8 mouse cellular contexts compared by ENCODE assay signal in genomic region chr10:111600251-111600620, GRCm38 (mm10).
DNase-seq lines count a peak whose midpoint lies in the region; ATAC-seq and TF ChIP-seq lines count a peak whose summit lies in the region.

No protein-coding gene starts in this region.

- peak; percentile 66 to 86 for DNase-seq in adrenal gland, adult (ENCODE audit: inconsistent age in 2 of 2, low spot score in 1 of 2)
- DNase-seq in adrenal gland, adult 8-10 months: no peak
- DNase-seq in kidney, postnatal 36 days: no peak
- no peak for DNase-seq in spleen, adult 18-20 months
- no peak for DNase-seq in layer of hippocampus, adult 9-10 months (ENCODE audit: low spot score)

- H3K36me3 ChIP-seq in kidney, embryonic 16.5 days (ENCODE audit: insufficient read depth, low read length): no peaks in the 10 kb centered on the region
- H3K36me3 ChIP-seq in limb, embryonic 15.5 days: no peaks in the 10 kb centered on the region

- WGBS in kidney, embryonic 16.5 days: 39% methylated on average over 2 of the region's 2 CpGs
- 25% methylated on average over 2 of the region's 2 CpGs for WGBS in limb, embryonic 15.5 days

- peaks cover 37% of the 10 kb centered on the region for H3K4me1 ChIP-seq in kidney, embryonic 16.5 days (ENCODE audit: insufficient read depth, low read length)
- H3K4me1 ChIP-seq in embryonic fibroblast, embryonic 13.5 days (ENCODE audit: control insufficient read depth, insufficient read depth, low read length): peaks cover 10% of the 10 kb centered on the region; the same call in 1 of the 2 replicates
- peaks cover 35% of the 10 kb centered on the region for H3K4me1 ChIP-seq in limb, embryonic 15.5 days

- ATAC-seq in kidney, embryonic 16.5 days (ENCODE audit: low FRiP score, low TSS enrichment): peak; percentile 36; the same call in 1 of the 2 replicates
- no peak for ATAC-seq in limb, embryonic 15.5 days (ENCODE audit: insufficient number of reproducible peaks, low FRiP score, low TSS enrichment, low read depth)

- no peak for TF ChIP-seq POLR2A in embryonic fibroblast, embryonic 13.5 days (IDR thresholded peaks at IDR 0.05; ENCODE audit: low read depth, low read length)

- TF ChIP-seq CTCF in embryonic fibroblast, embryonic 13.5 days (IDR thresholded peaks at IDR 0.05; ENCODE audit: borderline replicate concordance, insufficient read depth, low read length): no peak

- peak overlapping the region; percentile 70 for H3K27ac ChIP-seq in kidney, embryonic 16.5 days (ENCODE audit: low read length)
- H3K27ac ChIP-seq in embryonic fibroblast, embryonic 13.5 days (ENCODE audit: insufficient read depth, low read length): peak overlapping the region; percentile 75
- peak overlapping the region; percentile 79 for H3K27ac ChIP-seq in limb, embryonic 15.5 days

- no peak overlapping the region for H3K9ac ChIP-seq in kidney, embryonic 16.5 days (replicated peaks; ENCODE audit: low read length)
- H3K9ac ChIP-seq in limb, embryonic 15.5 days: no peak overlapping the region

- no peak overlapping the region for H3K4me3 ChIP-seq in kidney, embryonic 16.5 days (ENCODE audit: low read length)
- H3K4me3 ChIP-seq in embryonic fibroblast, embryonic 13.5 days (ENCODE audit: insufficient read depth, low read length): no peak overlapping the region
- H3K4me3 ChIP-seq in limb, embryonic 15.5 days: no peak overlapping the region

- no peaks in the 10 kb centered on the region for H3K27me3 ChIP-seq in kidney, embryonic 16.5 days (ENCODE audit: insufficient read depth, low read length)
- no peaks in the 10 kb centered on the region for H3K27me3 ChIP-seq in limb, embryonic 15.5 days

- H3K9me3 ChIP-seq in kidney, embryonic 16.5 days (ENCODE audit: low read length): no peaks in the 10 kb centered on the region
- no peaks in the 10 kb centered on the region for H3K9me3 ChIP-seq in limb, embryonic 15.5 days

- no peak overlapping the region for H3K4me2 ChIP-seq in kidney, embryonic 16.5 days (replicated peaks; ENCODE audit: low read depth, low read length)
- H3K4me2 ChIP-seq in limb, embryonic 15.5 days: peak overlapping the region; percentile 20; the same call in 1 of the 2 replicates

Comparison
In these comparisons a context has a peak if more than half of its experiments do, and no peak if none do; other contexts are left out.
1. DNase-seq: peak in adrenal gland, adult (2 of 2); none in adrenal gland, adult 8-10 months (single experiment), kidney, postnatal 36 days (0 of 2), spleen, adult 18-20 months (0 of 2) and layer of hippocampus, adult 9-10 months (single experiment).
2. Peak in every context shown above with its lines, with median percentiles within 50 percentile points of each other: H3K27ac ChIP-seq.